ENCODE assay signal across 7 mouse cellular contexts in genomic region chr2:153526850-153527530, GRCm38 (mm10). TPM values are rescaled to one million over a fixed set of nuclear protein-coding genes. Genes with fewer than 3 reads are reported as not detected.
A peak's percentile ranks its signal among the peaks of the same experiment; 100 is the strongest.
DNase-seq lines count a peak whose midpoint lies in the region; ATAC-seq and TF ChIP-seq lines count a peak whose summit lies in the region.

No protein-coding gene starts in this region.

- no peak for ATAC-seq in megakaryocyte, adult 5-6 weeks (ENCODE audit: poor library complexity, severe bottlenecking)
- no peak for ATAC-seq in forebrain, embryonic 14.5 days
- ATAC-seq in limb, embryonic 14.5 days (ENCODE audit: low FRiP score, low read depth) = no peak
- ATAC-seq in stomach, embryonic 16.5 days (ENCODE audit: insufficient read depth, low FRiP score) = no peak

- H3K4me1 ChIP-seq in megakaryocyte, embryonic 14.5 days = peaks cover 78% of the 10 kb centered on the region
- H3K4me1 ChIP-seq in forebrain, embryonic 14.5 days (ENCODE audit: control insufficient read depth, insufficient read depth, low read length) = peaks cover 19% of the 10 kb centered on the region
- H3K4me1 ChIP-seq in limb, embryonic 14.5 days (ENCODE audit: control insufficient read depth, insufficient read depth, low read length) = peaks cover 11% of the 10 kb centered on the region
- peaks cover 39% of the 10 kb centered on the region for H3K4me1 ChIP-seq in stomach, embryonic 16.5 days (ENCODE audit: control insufficient read depth, insufficient read depth, low read length)

- no peaks in the 10 kb centered on the region for H3K9me3 ChIP-seq in megakaryocyte, embryonic 14.5 days
- no peaks in the 10 kb centered on the region for H3K9me3 ChIP-seq in forebrain, embryonic 14.5 days (replicated peaks; ENCODE audit: control insufficient read depth, low read length)
- H3K9me3 ChIP-seq in limb, embryonic 14.5 days (ENCODE audit: control insufficient read depth, low read length) = no peaks in the 10 kb centered on the region
- H3K9me3 ChIP-seq in stomach, embryonic 16.5 days (replicated peaks; ENCODE audit: control insufficient read depth, low read length) = no peaks in the 10 kb centered on the region

- 46% methylated on average over 9 of the region's 9 CpGs for WGBS in forebrain, embryonic 14.5 days
- WGBS in limb, embryonic 14.5 days = 53% methylated on average over 9 of the region's 9 CpGs
- WGBS in stomach, embryonic 16.5 days = 59% methylated on average over 9 of the region's 9 CpGs

- peak overlapping the region; percentile 96 for H3K4me3 ChIP-seq in megakaryocyte, embryonic 14.5 days (replicated peaks)
- H3K4me3 ChIP-seq in forebrain, embryonic 14.5 days (ENCODE audit: low read depth, low read length) = peak overlapping the region; percentile 74
- 0 out of 2 replicates have a peak overlapping the region, but pooled peaks have one; percentile 60 for H3K4me3 ChIP-seq in limb, embryonic 14.5 days (replicated peaks; ENCODE audit: low read length)
- H3K4me3 ChIP-seq in stomach, embryonic 16.5 days (replicated peaks; ENCODE audit: low read length) = no peak overlapping the region

- peaks cover 38% of the 10 kb centered on the region for H3K36me3 ChIP-seq in megakaryocyte, embryonic 14.5 days (replicated peaks; ENCODE audit: low read length)
- H3K36me3 ChIP-seq in forebrain, embryonic 14.5 days (ENCODE audit: control insufficient read depth, insufficient read depth, low read length) = no peaks in the 10 kb centered on the region
- H3K36me3 ChIP-seq in limb, embryonic 14.5 days (ENCODE audit: control insufficient read depth, insufficient read depth, low read length) = no peaks in the 10 kb centered on the region
- H3K36me3 ChIP-seq in stomach, embryonic 16.5 days (ENCODE audit: control insufficient read depth, insufficient read depth, low read length) = no peaks in the 10 kb centered on the region

- TF ChIP-seq POLR2A in limb, embryonic 14.5 days (IDR thresholded peaks at IDR 0.05; ENCODE audit: borderline replicate concordance, extremely low read depth, insufficient read depth, insufficient read length) = no peak

- peak overlapping the region; percentile 97 for H3K4me2 ChIP-seq in forebrain, embryonic 14.5 days (ENCODE audit: low read length)
- H3K4me2 ChIP-seq in limb, embryonic 14.5 days (replicated peaks; ENCODE audit: low read depth, low read length, severe bottlenecking) = no peak overlapping the region
- H3K4me2 ChIP-seq in stomach, embryonic 16.5 days (ENCODE audit: low read depth, low read length) = peak overlapping the region; percentile 100; the same call in 1 of the 2 replicates

- DNase-seq in forebrain, embryonic 14.5 days (ENCODE audit: low spot score) = no peak
- DNase-seq in limb, embryonic 14.5 days (ENCODE audit: low spot score) = no peak
- DNase-seq in spleen, postnatal 36 days (ENCODE audit: low spot score in 2 of 2) = no peak
- no peak for DNase-seq in left cerebral cortex, adult 11 months (ENCODE audit: low spot score)

- peak overlapping the region; percentile 17; the same call in 1 of the 2 replicates for H3K27ac ChIP-seq in forebrain, embryonic 14.5 days (ENCODE audit: low read depth, low read length)
- H3K27ac ChIP-seq in limb, embryonic 14.5 days (replicated peaks; ENCODE audit: low read depth, low read length) = no peak overlapping the region
- peak overlapping the region; percentile 65 for H3K27ac ChIP-seq in stomach, embryonic 16.5 days (ENCODE audit: low read length)

- H3K9ac ChIP-seq in forebrain, embryonic 14.5 days (ENCODE audit: low read length) = peak overlapping the region; percentile 80
- H3K9ac ChIP-seq in limb, embryonic 14.5 days (ENCODE audit: low read depth, low read length, severe bottlenecking) = no peak overlapping the region
- no peak overlapping the region; the same call in 1 of the 2 replicates for H3K9ac ChIP-seq in stomach, embryonic 16.5 days (ENCODE audit: low read length)

- no peaks in the 10 kb centered on the region for H3K27me3 ChIP-seq in megakaryocyte, embryonic 14.5 days (replicated peaks)
- no peaks in the 10 kb centered on the region for H3K27me3 ChIP-seq in forebrain, embryonic 14.5 days (replicated peaks; ENCODE audit: control insufficient read depth, insufficient read depth, low read length)
- peaks cover 45% of the 10 kb centered on the region for H3K27me3 ChIP-seq in limb, embryonic 14.5 days (ENCODE audit: control insufficient read depth, insufficient read depth, low read length)
- peaks cover 12% of the 10 kb centered on the region; the same call in 1 of the 2 replicates for H3K27me3 ChIP-seq in stomach, embryonic 16.5 days (ENCODE audit: control insufficient read depth, insufficient read depth, low read length)

RNA-seq across cellular contexts. Expression of gene Nol4l, which starts 2.8 kb away (rescaled TPM):
- 10.6 and 40.8 TPM in 2 replicates for polyA plus RNA-seq in megakaryocyte, embryonic 14.5 days (2012; ENCODE audit: insufficient read depth, low replicate concordance)
- 1.2 and 2.1 TPM in 2 replicates for total RNA-seq in megakaryocyte, adult 5-6 weeks (2015)
- total RNA-seq in megakaryocyte, adult 5-6 weeks (2017) = 0.20 and 0.62 TPM in 2 replicates
- polyA plus RNA-seq in forebrain, embryonic 14.5 days (2014; fragmentation: Nextera tagmentation; extraction: Ambion mirVana) = 31.4 and 42.0 TPM in 2 replicates
- polyA plus RNA-seq in limb, embryonic 14.5 days (2012; rRNA removed) = 19.5 and 24.5 TPM in 2 replicates
- polyA plus RNA-seq in limb, embryonic 14.5 days (2014; fragmentation: Nextera tagmentation; extraction: Ambion mirVana) = 10.1 and 11.9 TPM in 2 replicates
- polyA plus RNA-seq in stomach, embryonic 16.5 days (2015; fragmentation: Nextera tagmentation; extraction: Ambion mirVana) = 11.3 and 11.5 TPM in 2 replicates

RNA-seq across cellular contexts. Expression of gene 4930404H24Rik, which starts 34.4 kb away (rescaled TPM):
- polyA plus RNA-seq in megakaryocyte, embryonic 14.5 days (2012; ENCODE audit: insufficient read depth, low replicate concordance) = 0.54 TPM in 1 of 2 replicates, not detected in the other
- not detected in 2 replicates for total RNA-seq in megakaryocyte, adult 5-6 weeks (2015)
- total RNA-seq in megakaryocyte, adult 5-6 weeks (2017) = not detected in 2 replicates
- not detected in 2 replicates for polyA plus RNA-seq in forebrain, embryonic 14.5 days (2014; fragmentation: Nextera tagmentation; extraction: Ambion mirVana)
- polyA plus RNA-seq in limb, embryonic 14.5 days (2012; rRNA removed) = not detected in 2 replicates
- polyA plus RNA-seq in limb, embryonic 14.5 days (2014; fragmentation: Nextera tagmentation; extraction: Ambion mirVana) = not detected in 2 replicates
- not detected in 2 replicates for polyA plus RNA-seq in stomach, embryonic 16.5 days (2015; fragmentation: Nextera tagmentation; extraction: Ambion mirVana)
